Mouse (Mus musculus) cerebellum, postnatal 25 days (tissue): ENCODE results near the gene Zswim4.

ENCODE experiments used
- DNase-seq, 2 experiments: peaks; one replicate each; pipeline ENCODE4 v3.0.0; 2021; ENCODE audit warnings: mixed read lengths in 2 of 2

Gene Zswim4

DNA sequence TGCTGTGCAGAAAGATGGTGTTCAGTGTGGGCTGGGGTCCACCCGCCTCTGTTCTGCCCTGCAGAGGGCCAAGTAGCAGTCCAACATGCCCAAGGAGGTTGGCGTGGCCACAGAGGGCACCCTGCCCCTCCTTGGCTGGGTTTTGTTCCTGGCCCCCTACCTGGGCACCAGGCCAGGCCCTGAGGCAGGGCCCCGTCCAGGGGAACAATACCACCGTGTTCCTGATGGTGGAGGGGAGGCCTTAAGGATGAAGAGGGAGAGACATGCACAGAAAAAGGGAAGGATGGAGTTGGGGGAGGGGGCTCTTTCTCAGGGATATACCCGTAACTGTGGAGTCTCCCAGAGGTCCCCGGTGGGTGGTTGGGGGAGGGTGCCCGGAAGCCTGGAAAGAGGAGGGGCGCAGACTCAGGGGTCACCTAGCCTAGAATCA lies 36.7 kb downstream of the Zswim4 start:
- no peak for DNase-seq

DNA sequence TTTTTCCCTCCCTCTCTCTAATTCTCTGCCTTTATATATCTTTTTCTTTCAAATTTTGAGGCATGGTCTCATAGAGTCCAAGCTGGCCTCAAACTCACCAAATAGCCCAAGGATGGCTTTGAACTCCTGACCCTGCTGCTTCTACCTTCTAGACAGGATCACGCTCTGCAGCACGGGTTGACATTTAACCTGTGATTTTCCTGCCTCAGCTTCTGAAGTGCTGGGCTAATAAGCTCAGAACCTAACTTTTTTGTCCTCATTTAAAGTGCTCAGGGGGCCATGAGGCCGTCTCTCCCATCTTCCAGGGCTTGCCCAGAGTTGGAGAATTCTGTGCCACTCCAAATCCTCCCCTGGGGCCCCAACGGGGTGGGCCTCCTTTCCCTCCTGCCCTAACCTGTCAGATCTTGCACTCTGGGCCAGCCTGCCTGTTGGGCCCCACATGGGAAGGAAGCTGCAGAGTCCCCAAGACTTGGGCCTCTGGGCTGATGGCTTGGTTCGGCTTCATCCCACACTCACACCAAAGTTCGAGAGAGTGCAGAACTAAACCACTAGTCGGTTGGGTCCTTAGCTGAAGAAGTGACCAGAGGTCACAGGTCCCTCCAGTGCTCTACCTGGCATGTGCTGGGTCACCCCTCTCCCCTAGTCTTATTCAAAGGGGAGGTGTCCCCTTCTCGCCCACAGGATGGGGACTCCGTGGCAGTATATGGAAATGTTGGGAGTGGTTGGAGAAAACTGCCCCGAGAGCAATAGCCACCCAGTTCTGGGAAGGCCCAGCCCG lies 37.3 kb downstream of the Zswim4 start:
- no peak for DNase-seq

DNA sequence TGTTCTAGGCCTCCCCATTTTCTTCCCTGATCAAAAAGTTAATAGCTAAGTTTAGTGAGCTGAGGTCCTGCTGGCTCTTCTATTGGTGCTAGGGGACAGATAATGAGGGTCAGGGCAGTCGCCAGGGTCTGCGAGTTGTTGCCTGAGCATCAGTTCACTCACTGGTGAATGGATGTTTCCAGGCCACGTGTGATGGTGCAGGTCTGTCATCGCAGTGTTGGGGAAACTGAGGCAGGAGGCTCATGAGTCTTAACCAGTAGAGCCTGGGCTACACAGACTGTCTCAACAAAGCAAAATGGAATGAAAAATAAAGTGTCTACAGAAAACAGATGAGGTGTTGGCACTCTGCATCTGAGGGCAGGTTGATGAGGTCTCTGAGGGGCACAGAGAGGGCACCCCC lies 38.0 kb downstream of the Zswim4 start:
- no peak for DNase-seq

DNA sequence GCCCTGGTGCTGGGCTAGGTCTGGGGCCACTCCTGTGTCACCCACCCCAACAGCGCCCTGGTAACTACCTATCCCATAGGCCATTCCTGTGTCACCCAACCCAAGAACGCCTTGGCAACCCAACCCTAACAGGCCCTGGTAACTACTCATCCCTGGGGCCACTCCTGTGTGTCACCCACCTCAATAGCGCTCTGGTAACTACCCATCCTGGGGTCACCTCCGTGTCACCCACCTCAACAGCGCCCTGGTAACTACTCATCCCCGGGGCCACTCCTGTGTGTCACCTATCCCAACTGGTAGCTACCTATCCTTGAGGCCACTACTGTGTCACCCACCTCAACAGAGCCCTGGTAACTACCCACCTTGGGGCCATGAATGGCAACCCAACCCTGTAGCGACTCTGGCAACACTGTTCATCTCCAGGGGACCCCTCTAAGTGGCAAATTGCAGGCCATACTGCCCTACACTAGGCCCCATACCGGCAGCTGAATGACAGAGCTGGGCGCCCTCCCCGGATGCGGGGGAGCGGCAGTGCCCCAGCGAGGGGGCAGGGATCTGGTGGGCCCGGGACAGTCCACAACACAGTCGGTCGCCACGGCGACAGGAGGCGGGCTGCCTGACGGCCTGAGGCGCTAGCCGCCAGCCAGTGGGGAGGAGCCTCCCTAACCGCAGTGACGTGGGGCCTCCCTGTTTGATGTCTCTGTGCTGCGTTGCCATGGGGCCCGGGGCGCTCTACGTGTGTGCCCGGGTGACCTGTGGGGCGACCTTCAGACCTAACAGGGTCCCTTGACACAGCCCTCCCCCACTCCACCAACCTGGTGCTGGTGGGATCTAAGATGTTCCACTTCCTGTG lies 38.7 kb downstream of the Zswim4 start:
- peak; percentile 48 to 66 for DNase-seq

DNA sequence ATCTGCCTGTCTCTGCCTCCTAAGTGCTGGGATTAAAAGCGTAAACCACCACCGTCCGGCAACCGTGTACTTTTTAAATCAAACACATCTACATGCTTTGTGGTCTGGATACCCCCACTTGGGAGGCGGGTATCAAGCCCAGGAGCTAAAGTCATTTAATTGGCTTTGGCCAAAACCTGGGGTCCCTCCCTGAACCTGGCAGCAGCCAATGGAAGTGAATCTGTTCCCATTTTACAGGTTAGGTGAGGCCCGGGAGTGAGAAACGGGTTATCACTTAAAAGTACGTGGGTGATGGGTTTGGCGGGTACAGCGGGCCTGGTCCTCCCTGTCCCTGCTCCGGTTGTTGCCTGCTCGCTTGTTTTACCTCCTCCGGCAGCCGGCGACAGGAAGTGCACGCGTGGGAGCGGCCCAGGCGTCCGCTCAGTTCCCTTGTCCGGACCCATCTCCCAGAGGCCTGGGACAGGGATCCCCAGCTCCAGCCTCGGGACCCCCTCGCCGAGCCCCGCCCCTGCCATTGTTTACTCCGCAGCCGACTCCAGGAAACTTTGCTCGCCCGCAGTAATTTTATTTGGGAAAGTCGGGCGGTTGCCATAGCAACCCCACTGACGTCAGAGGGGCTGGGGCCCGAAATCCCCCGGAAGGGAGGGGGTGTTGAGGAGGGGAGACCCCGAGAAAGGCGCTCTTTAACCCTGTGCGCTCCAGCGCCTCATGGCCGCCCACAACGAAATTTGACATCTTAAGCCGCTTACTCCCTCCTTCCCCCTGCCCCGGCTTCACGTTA lies 39.5 kb downstream of the Zswim4 start:
- peak; percentile 38 to 53 for DNase-seq

DNA sequence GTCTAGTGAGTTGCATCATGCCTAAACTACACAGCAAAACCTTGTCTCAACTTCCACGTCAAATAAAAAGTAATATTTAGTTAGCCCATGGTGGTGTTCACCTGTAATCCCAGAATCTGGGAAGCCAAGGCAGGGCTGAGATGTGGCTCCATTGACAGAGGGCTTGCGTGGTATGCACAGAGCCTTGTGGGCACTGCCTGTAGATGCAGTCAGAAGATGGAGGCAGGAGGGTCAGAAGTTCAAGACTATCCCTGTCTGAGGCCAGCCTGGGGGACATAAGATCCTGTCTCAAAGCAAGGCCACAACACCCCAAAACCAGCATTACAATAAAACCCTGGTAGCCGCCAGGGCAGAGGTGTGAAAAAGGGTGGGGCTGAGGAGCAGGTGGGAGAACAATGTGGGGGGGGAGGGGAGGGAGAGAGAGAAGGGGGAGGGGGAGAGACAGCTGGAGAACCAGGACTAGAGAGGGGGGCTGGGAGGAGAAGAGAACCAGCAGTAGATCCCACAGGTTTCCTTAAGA lies 42.6 kb downstream of the Zswim4 start:
- DNase-seq = no peak

DNA sequence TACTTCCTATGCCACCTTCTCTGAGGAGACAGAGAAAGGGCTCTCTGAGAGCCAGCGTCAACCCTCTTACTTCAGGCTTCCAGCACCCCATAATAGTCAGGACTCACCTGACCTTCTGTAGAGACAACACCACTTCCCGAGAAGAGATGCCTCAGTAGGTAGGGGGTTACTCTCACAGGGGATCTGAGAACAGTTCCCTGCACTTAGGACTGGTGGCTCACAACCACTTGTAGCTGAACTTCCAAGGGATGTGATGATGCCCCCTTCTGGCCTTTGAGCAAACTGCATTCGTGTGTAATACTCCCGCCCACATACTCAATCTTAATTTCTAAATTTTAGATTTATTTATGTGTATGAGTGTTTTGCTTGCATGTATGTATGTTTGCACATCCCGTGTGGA lies 43.3 kb downstream of the Zswim4 start:
- no peak for DNase-seq

DNA sequence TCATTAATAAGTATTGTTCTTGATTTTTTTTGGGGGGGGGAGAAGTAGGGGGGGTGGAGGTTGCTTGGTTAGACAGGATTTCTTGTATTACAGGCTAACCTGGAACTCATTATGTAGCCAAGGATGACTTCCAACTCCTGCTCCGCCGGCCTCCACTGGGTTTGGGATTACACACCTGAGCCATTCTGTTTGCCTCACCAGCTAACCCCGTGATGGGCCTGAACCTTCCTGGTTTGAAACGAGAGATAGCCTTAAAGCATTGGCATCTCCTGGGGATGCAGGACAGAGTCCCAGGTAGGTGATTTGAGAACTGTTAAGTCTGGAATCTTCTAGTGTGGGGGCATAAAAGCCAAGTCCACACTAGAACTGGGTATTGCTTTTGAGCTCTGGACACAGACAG lies 43.7 kb downstream of the Zswim4 start:
- DNase-seq = no peak

DNA sequence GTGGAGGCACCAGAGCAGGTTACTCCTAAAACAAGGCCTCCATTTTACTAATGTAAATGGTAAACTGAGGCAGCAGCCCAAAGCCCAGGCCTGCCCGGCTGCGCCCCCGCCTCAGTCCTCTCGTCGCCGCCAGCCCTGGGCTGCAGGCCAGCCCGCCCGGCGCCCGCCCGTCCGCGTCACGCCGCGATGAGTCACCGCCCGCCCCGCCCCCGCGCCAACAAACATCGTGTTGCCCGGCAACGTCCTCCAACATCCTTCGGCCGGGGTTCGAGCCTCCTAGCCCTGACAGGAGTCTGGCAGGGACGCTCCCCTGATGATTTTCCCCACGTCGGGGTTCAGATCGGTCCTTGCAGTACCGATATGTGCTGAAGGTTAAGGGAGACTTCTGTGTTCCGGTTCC lies 44.3 kb downstream of the Zswim4 start:
- DNase-seq = peak; percentile 57 to 84

DNA sequence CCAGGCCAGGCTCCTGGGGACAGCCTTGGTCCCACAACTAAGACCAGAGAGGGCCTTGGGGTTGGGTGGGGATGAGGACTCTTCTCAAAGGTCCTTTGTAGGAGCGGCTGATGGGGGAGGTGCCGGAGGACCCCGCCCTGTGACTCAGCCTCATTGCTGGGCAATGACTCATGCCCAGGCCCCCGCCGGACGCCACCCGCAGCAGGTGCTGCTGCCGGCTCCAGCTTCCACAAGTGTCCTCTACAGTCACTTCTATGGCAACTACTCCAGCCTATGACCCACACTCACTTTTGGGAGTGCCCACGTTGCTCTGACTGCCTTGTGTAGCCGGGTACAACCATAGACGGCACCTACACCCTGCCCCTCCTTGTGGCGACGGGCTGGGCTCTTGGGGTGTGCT lies 44.8 kb downstream of the Zswim4 start:
- DNase-seq = no peak

DNA sequence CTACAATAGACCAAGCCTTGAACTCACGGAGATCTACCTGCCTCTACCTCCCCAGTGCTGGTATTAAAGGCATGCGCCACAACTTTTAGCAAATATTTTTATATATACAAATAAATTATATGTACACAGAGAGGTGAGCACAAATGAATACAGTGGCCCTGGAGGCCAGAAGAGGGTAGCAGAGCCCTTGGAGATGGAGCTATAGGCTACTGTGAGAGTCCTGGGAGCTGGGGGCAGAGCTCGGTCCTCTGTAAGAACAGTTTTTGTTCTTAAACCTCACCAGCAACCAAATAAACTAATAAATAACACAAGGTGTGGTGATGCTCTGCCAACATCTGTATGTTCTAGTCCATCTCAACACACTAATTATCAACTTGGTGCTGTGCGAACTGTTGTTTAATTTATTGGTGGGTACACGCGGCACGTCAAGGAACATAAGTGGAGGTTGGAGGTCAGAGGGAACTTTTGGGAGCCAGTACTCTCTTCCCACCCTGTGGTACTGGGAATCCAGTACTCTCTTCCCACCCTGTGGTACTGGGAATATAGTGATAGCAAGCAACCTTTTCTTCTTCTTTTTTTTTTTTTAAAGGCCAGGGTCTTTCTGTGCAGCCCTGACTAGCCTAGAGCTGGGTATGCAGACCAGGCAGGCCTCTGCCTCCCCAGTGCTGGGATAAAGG lies 46.5 kb downstream of the Zswim4 start:
- DNase-seq = no peak

DNA sequence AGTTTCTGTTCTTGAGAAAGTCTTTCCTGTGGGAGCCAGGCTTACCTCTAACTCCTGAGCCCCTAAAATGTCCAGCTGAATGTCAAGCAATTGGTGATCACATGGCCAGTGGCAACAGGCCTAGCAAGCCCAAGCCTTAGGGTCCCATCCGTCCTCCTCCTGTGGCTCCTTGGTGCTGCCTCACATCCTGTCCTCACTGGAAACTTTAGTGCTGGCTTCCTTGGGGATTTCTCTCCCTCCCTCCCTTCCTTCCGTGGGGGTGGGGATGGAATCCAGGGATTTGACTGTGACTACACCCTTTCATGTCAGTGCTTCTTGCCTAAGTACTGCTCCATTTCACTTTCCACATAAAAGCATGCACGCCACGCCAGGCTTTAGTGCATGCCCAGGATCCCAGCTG lies 47.3 kb downstream of the Zswim4 start:
- DNase-seq = no peak

DNA sequence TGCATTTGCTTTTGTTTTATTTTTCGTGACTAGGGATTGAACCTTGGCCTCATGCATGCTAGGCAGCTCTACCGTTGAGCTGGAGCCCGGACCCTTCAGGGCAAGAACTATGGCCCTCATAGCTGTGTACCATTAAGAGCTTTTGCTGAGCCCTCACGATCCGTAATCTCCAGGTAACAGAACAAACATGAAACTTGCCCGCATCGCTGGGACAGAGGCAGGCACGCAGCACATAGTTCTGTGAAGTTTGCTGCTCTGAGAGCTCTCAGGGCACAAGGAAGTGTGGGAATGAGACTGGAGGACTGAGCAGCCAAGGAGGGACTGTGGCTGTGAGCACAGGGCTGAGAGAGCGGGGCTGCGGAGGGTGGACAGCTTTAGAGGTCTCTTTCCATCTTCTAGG lies 48.2 kb downstream of the Zswim4 start:
- DNase-seq = no peak

DNA sequence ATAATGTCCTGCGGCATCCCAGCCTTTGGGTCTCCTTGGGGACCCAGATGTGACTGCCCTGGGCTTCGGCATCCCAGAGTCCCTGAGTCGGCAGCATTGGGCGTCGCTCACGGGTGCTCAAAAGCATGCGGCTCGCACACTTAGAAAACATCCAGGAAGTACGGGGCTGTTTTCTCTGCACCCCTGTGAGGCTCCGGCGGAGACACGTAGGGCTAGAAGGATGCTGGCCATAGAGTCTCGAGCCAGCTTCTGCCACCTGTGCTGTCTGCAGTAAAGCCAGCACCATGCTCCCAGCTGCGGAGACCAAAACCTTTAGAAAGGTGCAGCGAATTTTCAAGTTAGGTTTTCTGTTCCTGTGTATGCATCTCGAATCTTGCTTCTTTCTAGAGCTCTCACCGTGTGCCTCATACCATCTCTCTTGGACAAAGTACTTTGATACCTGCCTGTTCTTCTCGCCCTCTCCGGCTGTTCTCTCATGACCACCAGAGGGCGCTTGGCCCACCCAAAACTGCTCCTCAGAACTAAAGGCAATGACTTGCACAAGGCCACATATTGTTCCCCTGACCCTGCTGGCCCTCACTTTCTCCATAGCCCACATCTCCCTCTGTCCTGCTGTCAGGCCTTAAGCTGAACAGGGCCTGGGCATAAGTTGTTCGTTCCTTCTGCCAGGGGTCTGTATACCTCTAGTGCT lies 49.6 kb downstream of the Zswim4 start:
- peak; percentile 73 to 79 for DNase-seq

DNA sequence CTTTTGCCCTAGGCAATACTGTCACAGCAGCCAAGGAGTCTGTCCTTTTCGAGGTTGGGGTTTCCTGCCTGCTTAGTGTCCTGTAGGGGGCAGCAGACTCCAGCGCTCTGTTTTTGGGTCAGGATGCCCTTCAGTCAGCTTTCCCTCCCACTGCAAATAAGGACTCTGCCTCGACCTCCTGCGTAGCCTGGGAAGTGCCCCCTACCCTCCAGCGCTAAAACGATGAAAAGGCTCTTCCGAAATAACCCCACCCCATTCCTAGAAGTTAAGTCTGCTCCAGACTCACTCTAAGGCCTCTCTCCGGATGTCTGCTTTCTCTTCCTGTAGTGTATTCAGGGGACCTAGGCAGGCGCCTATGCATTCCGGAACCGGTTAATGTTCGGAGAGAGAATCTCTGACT lies 50.3 kb downstream of the Zswim4 start:
- DNase-seq = peak; percentile 82 to 85

DNA sequence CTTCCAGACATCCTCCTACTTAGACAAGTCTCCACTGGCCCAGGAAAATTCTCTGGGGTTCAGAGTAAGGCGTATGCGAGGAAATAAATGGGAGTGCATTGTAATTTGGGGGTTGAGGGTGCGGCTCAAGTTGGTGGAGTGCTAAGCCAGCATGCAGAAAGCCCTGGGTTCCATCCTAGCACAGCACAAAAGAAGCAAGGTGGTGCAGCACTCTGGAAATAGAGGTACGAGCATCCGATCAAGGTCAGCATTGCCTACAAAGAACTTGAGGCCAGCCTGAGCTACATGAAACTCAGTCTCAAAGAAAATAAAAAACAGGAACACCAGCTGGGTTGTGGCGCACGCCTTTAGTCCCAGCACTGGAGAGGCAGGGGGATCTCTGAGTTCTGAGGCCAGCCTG lies 51.7 kb downstream of the Zswim4 start, which contains the start of gene Nanos3:
Gene Nanos3, minus strand, starts transcription at position 101 of the 400 bp plus-strand sequence.
- DNase-seq = no peak

DNA sequence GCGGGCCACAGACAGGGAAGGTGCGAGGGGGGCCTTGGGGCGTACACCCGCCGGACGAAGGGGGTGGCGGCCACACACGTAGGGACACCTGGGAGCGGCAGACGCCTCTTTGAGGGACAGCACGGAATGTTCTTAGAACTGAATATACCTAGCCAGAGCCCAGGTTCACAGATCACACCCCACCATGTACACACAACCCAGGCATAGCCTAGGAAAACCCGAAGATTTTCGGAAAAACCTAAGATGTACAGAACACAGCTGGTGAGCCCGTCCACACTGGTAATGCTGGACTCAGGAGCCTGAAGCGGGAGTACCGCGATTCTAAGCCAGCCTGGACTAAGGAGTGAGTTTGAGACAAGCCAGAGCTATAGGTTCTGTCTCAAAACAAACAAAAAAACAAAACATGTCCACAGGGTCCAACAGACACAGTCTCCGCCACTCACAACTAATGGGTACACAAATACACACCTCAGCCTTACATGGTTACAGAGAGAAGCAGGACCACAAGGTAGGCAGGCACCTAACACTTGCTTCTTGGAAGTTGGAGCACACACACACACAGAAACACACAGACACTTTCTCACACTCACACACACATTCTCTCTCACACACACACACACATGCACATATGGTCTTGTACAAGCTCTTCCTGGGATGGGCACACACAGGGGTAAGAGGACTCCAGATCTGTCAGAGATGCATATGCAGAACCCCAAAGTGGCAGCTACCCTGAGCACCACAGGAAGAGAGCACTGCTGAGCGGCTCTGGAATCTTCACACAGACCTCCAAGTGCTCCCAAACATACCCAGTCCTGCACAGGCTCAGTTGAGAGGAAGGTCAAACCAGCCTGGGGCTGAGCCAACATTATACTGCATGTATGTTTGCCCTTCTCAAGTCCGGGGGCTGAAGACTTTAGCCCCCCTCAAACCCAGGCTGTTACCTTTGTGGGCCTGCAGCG lies 52.5 kb downstream of the Zswim4 start:
- DNase-seq = no peak

DNA sequence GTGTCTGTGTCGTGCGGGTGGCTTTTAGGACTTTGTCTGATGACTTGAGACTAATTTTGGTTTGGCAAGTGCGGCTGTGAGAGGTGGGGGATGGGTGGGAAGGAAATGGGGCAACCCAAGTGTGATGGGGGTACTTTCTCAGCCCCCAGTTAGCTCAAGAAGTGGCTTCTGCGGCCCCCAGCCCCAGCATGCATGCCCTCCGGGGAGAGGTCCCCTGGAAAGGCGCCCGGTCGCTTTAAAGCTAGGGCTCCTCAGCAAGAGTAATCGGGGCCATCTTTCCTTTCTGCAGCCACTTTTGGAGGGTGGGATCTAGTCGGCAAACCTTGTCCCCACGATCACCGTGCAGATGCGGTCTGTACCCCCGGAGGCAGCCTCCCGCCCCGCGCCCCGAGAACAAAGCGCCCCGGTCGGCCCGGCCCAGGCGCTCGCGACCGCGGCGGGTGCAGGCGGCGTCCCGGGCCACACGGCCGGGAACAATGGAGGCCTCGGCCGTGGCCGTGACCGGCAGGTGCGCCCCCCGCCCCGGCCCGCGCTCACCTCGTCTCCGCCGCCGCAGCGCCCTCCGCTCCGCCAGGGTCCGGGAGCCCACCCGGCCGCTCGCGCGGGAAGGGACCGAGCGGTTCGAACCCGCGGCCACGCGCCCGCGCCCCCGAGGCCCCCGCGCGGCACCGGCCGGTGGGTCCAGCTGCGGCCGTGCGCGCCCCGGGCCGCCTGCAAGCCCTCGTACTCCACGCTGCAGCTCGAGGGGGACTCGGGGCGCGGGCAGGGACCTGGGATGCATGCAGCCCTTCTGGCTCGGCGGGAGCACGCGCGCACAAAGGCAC lies 53.4 kb downstream of the Zswim4 start:
- peak; percentile 66 to 69 for DNase-seq

DNA sequence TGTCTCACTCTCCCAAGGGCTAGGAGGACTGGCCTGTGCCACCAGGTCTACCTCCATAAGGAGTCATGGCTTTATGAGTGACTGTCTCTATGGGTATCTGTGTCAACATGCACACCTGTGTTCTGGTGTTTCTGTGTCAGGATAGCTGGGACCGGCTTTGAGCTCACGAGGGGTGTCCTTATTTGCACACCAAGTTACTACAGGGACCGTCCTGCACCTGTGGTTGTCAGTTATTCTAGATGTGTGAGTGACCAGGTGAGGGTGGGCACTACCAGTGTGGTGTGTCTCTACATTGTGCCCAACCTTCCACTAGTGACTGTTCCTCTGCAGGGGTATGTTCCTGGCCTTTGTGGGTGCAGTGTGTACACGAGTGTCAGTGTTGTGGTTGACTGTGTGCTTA lies 54.0 kb downstream of the Zswim4 start:
- DNase-seq = no peak
